Mouse (Mus musculus): ENCODE data around the gene Helz.

- no peak for TF ChIP-seq POLR2A (IDR thresholded peaks at IDR 0.05; ENCODE audit: borderline replicate concordance, extremely low read depth, insufficient read depth, insufficient read length, poor library complexity, severe bottlenecking)
- TF ChIP-seq CTCF (IDR thresholded peaks at IDR 0.05; ENCODE audit: borderline replicate concordance, extremely low read depth, insufficient read depth, insufficient read length), result no peak
These were observed 70.2 kb downstream of the Helz start for GRCm38 (mm10) chr11:107617976-107618375.

Data from brain, embryonic 14.5 days (tissue).